In the genomic region with DNA sequence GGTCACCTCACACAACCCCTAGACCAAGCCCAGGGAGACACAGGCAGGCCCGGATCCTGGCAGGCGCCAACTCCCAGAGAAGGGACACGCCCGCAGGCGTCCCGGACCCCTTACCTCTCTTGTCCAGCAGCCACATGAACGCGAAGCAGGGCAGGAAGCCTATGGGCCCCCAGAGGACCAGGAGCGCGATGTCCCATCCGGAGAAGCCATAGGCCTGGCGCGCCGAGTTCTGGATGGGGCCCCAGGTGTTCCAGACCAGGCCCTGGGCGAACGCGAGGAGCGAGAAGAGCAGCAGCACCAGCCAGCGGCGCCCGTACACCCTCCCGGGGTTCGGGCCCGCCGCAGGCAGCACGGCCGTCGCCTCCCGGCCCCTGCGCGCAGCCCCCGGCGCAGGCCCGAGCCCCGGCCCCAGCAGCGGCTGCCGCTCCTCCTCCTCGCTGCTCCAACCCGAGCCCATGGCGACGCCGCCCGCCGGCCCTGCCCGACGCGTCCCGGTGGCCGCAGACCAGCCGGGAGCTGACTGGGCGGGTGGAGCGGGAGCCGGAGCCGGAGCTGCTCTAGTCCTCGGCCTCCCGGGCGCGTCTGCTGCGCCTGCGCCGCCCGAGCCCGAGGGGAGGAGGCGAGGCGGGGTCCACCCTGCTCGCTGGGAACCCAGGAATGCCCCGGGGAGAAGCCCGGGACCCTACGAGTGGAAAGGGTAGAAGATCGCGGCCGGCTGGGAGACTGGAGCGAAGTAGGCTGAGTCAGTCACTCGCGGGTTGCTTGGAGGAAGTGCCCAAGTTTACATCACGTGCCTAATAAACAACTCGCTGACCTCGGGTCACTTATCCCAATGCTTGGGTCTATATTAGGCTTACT, we compare ENCODE assay signal across 8 mouse cellular contexts. TPM values are rescaled to one million over a fixed set of nuclear protein-coding genes. Genes with fewer than 3 reads are reported as not detected.
DNase-seq lines count a peak whose midpoint lies in the region; ATAC-seq lines count a peak whose summit lies in the region.

Gene Dirc2, minus strand, starts transcription at position 572 of the 858 bp plus-strand sequence.

- H3K27me3 ChIP-seq in forebrain, embryonic 10.5 days (ENCODE audit: poor library complexity, severe bottlenecking): no peaks in the 10 kb centered on the region; the same call in 1 of the 2 replicates
- H3K27me3 ChIP-seq in heart, embryonic 14.5 days (ENCODE audit: control insufficient read depth, insufficient read depth, low read length): no peaks in the 10 kb centered on the region
- no peaks in the 10 kb centered on the region for H3K27me3 ChIP-seq in liver, embryonic 12.5 days (replicated peaks)
- H3K27me3 ChIP-seq in splenic B cell, adult 2 months (ENCODE audit: control insufficient read depth, insufficient read depth, low read length, poor library complexity, severe bottlenecking): no peaks in the 10 kb centered on the region

- ATAC-seq in heart, embryonic 14.5 days (ENCODE audit: insufficient number of reproducible peaks, insufficient read depth, low FRiP score, low read depth): peak; percentile 82
- peak; percentile 80 for ATAC-seq in liver, embryonic 12.5 days

- peak; percentile 60 to 70 for DNase-seq in B cell, adult 2 months
- peak; percentile 75 for DNase-seq in forebrain, embryonic 10.5 days (ENCODE audit: extremely low spot score, low spot score)
- peak; percentile 87 for DNase-seq in kidney, postnatal 14 days
- DNase-seq in naive thymus-derived CD4-positive, alpha-beta T cell, adult 2 months (ENCODE audit: low read depth): peak; percentile 55
- peak; percentile 45 for DNase-seq in splenic B cell, adult 2 months (ENCODE audit: low read depth, low spot score)

- peak within 1 kb of the TSS; percentile 78 for H3K4me3 ChIP-seq in brown adipose tissue, adult 24 weeks (ENCODE audit: insufficient read depth, low read depth, low read length)
- H3K4me3 ChIP-seq in forebrain, embryonic 10.5 days: peak within 1 kb of the TSS; percentile 94
- peak within 1 kb of the TSS; percentile 79 to 83 for H3K4me3 ChIP-seq in heart, embryonic 14.5 days (ENCODE audit: control insufficient read depth in 1 of 2, insufficient read depth in 1 of 2, low read depth in 1 of 2, low read length in 2 of 2)
- peak within 1 kb of the TSS; percentile 92 for H3K4me3 ChIP-seq in liver, embryonic 12.5 days

- H3K9ac ChIP-seq in heart, embryonic 14.5 days (ENCODE audit: low read length): peak within 1 kb of the TSS; percentile 92
- H3K9ac ChIP-seq in liver, embryonic 12.5 days: peak within 1 kb of the TSS; percentile 97

- peak within 1 kb of the TSS; percentile 98 for H3K4me2 ChIP-seq in heart, embryonic 14.5 days (ENCODE audit: low read length)
- peak within 1 kb of the TSS; percentile 85 for H3K4me2 ChIP-seq in liver, embryonic 12.5 days

- WGBS in forebrain, embryonic 10.5 days: under 1% methylated on average over 77 of the region's 78 CpGs
- under 1% methylated on average over 68 of the region's 78 CpGs for WGBS in heart, embryonic 14.5 days
- under 1% methylated on average over 77 of the region's 78 CpGs for WGBS in liver, embryonic 12.5 days (ENCODE audit: insufficient replicate concordance)

- H3K4me1 ChIP-seq in brown adipose tissue, adult 24 weeks (ENCODE audit: control insufficient read depth, insufficient read depth, insufficient read length, low read length): peaks cover 3% of the 10 kb centered on the region
- peaks cover 42% of the 10 kb centered on the region for H3K4me1 ChIP-seq in forebrain, embryonic 10.5 days
- H3K4me1 ChIP-seq in heart, embryonic 14.5 days (ENCODE audit: control insufficient read depth in 2 of 2, insufficient read depth in 2 of 2, low read length in 2 of 2): peaks cover 9 to 23% of the 10 kb centered on the region in 2 experiments
- peaks cover 77% of the 10 kb centered on the region for H3K4me1 ChIP-seq in liver, embryonic 12.5 days

- peaks cover 9% of the 10 kb centered on the region for H3K36me3 ChIP-seq in forebrain, embryonic 10.5 days (replicated peaks)
- no peaks in the 10 kb centered on the region for H3K36me3 ChIP-seq in heart, embryonic 14.5 days (ENCODE audit: control insufficient read depth, insufficient read depth, low read length)
- H3K36me3 ChIP-seq in liver, embryonic 12.5 days: peaks cover 9% of the 10 kb centered on the region; the same call in 1 of the 2 replicates
- H3K36me3 ChIP-seq in splenic B cell, adult 2 months (ENCODE audit: control insufficient read depth, insufficient read depth, low read length, poor library complexity, severe bottlenecking): no peaks in the 10 kb centered on the region

- H3K27ac ChIP-seq in brown adipose tissue, adult 24 weeks (replicated peaks; ENCODE audit: low read depth, low read length): peak within 1 kb of the TSS; percentile 48
- peak within 1 kb of the TSS; percentile 89 for H3K27ac ChIP-seq in forebrain, embryonic 10.5 days
- peak within 1 kb of the TSS in 1 of 2 experiments; percentile 61; a peak in 2 of 4 replicates for H3K27ac ChIP-seq in heart, embryonic 14.5 days (replicated peaks in 1 of 2; ENCODE audit: control insufficient read depth in 1 of 2, insufficient read depth in 1 of 2, low read depth in 2 of 2, low read length in 2 of 2)
- H3K27ac ChIP-seq in liver, embryonic 12.5 days: peak within 1 kb of the TSS; percentile 93

- H3K9me3 ChIP-seq in forebrain, embryonic 10.5 days: no peaks in the 10 kb centered on the region
- H3K9me3 ChIP-seq in heart, embryonic 14.5 days (ENCODE audit: control insufficient read depth, low read length): no peaks in the 10 kb centered on the region
- H3K9me3 ChIP-seq in liver, embryonic 12.5 days (replicated peaks): no peaks in the 10 kb centered on the region

RNA-seq across cellular contexts. Expression of gene Dirc2, which starts in this region (rescaled TPM):
- 12.8 and 15.6 TPM in 2 replicates for polyA plus RNA-seq in brown adipose tissue, adult 24 weeks (2012; ENCODE audit: insufficient read depth, insufficient read length, missing spikeins)
- polyA plus RNA-seq in forebrain, embryonic 10.5 days (2016; fragmentation: Nextera tagmentation; extraction: Ambion mirVana): 9.3 and 10.4 TPM in 2 replicates
- polyA plus RNA-seq in heart, embryonic 14.5 days (2014; fragmentation: Nextera tagmentation; extraction: Ambion mirVana): 15.7 and 20.1 TPM in 2 replicates
- 7.1 and 7.8 TPM in 2 replicates for polyA plus RNA-seq in liver, embryonic 12.5 days (2016; fragmentation: Nextera tagmentation; extraction: Ambion mirVana)
